Mouse (Mus musculus) forebrain, embryonic 12.5 days (tissue): Measurements from ENCODE around the gene Nek3. TPM values are rescaled to one million over a fixed set of nuclear protein-coding genes. Genes with fewer than 3 reads are reported as not detected.
A peak's percentile ranks its signal among the peaks of the same experiment; 100 is the strongest.
"Not testable (repeated sequence)": the region's sequence is repeated elsewhere in the genome, so short reads cannot be mapped to it uniquely, and the experiment has no call there.

Experiments used
- ATAC-seq: fragments of 200-750 bp; cut with Nextera tagmentation; 2 replicates; pipeline ENCODE4 v1.8.0; 2017; ENCODE audit warnings: moderate TSS enrichment; ENCODE audit not compliant: low FRiP score
- H3K27ac ChIP-seq: fragments of 300-500 bp; sonication (generic); 2 replicates; pipeline ENCODE4 v1.5.1; 2016; ENCODE audit warnings: mild to moderate bottlenecking
- H3K27me3 ChIP-seq: fragments of 300-500 bp; sonication (generic); 2 replicates; pipeline ENCODE4 v1.6.1; 2016; ENCODE audit warnings: mild to moderate bottlenecking
- H3K36me3 ChIP-seq: fragments of 300-500 bp; sonication (generic); replicated peaks from 2 replicates; pipeline ENCODE4 v1.6.1; 2016; ENCODE audit warnings: mild to moderate bottlenecking
- H3K4me1 ChIP-seq: fragments of 300-500 bp; sonication (generic); 2 replicates; pipeline ENCODE4 v1.6.1; 2016
- H3K4me2 ChIP-seq: fragments of 300-500 bp; sonication (generic); 2 replicates; pipeline ENCODE4 v1.6.1; 2016; ENCODE audit warnings: mild to moderate bottlenecking, moderate library complexity
- H3K4me3 ChIP-seq: fragments of 300-500 bp; sonication (generic); replicated peaks from 2 replicates; pipeline ENCODE4 v1.5.1; 2016; ENCODE audit warnings: mild to moderate bottlenecking
- H3K9ac ChIP-seq: fragments of 300-500 bp; sonication (generic); 2 replicates; pipeline ENCODE4 v1.6.1; 2016; ENCODE audit warnings: mild to moderate bottlenecking
- H3K9me3 ChIP-seq: fragments of 300-500 bp; sonication (generic); 2 replicates; pipeline ENCODE4 v1.6.1; 2016
- WGBS: fragments of 180-500 bp; shearing (Covaris S2); methylation state at CpG from one replicate; pipeline ENCODE4 v1.1.7; 2016; 5-methylcytosine and 5-hydroxymethylcytosine counted together
- polyA plus RNA-seq: library from polyadenylated mRNA; unstranded; fragments of >200 nt; fragmentation: Nextera tagmentation; extraction: Ambion mirVana; gene quantifications from 2 replicates; pipeline ENCODE4 v1.2.1, GENCODE M21; 2016

Gene Nek3
- polyA plus RNA-seq, 1 experiment from 2014 or later, result 6.9 TPM

DNA sequence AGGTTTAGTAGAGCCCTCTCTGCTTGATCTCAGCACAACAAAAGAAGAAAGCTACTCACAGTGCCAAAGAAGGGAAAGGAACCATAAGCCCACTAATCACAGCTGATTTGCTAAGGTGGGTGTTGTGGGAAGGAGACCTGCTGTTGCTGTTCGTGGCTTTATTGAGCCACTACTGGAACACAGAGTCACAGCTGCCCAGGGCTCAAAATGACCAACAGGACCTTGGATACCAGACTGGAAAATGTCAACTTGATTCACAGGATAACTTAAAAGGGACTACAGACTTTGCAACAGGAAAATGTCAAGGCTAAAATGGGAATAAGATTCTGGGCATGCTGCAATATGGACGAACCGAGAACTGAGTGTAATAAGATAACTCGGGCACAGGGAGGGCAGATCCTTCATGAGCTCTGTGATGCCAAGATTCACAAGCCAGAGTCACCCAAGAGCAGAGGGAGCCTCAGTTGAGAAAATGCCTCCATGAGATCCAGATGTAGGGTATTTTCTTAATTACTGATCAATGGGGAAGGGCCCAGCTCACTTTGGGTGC is 24.3 kb downstream of the Nek3 start:
- Histone ChIP-seq H3K4me2 (no peak overlapping the region), H3K4me3 (no peak overlapping the region), H3K4me1 (no peaks in the 10 kb centered on the region), H3K36me3 (0 out of 2 replicates have a peak, but pooled peaks cover 6% of the 10 kb centered on the region), H3K27me3 (no peaks in the 10 kb centered on the region), H3K9me3 (no peaks in the 10 kb centered on the region), H3K9ac (no peak overlapping the region), H3K27ac (no peak overlapping the region)
- ATAC-seq, result no peak
- WGBS, result 88% methylated on average over 4 of the region's 4 CpGs

DNA sequence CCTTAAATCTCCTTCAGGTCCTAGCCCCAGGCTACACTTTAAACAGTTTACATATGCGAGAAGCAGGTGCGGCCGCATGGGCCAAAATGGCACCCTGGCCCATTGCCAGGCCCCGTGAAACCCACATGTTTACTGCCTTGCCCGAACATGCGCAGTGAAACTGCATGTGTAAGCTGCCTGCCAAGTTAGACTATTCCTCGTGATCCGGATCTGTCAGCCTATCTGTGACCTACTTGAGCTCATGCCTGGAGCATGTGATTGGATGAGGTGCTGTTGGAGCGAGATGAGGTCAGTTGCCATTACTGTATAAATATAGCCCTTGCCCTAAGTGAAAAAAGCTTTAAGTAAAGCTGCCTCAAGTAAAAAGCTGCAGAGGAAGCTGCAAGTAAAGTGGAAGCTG is 29.8 kb downstream of the Nek3 start:
- H3K4me2 ChIP-seq, H3K9ac ChIP-seq, H3K27ac ChIP-seq, ATAC-seq, H3K4me3 ChIP-seq, H3K4me1 ChIP-seq, H3K27me3 ChIP-seq, H3K36me3 ChIP-seq, H3K9me3 ChIP-seq: not testable (repeated sequence)
- WGBS, result 93% methylated on average over 9 of the region's 9 CpGs

DNA sequence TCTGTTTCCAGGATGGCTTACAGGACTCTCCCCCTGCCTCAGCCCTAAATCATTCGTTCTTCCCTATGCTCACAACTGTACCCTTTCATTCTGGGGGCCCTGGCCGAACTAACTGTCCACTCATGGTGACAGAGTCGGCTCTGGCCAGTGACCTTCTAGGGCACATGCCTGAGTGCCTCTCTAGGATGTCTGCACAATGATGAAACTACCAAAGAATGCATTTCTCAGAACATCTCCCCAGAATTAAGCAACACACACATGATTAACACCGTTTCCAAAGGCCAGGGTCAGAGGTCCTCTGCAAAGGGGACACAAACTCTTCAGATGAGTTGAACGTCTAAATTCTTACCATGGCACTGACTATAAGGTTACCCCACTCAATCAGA is 31.5 kb downstream of the Nek3 start:
- H3K4me2 ChIP-seq, result no peak overlapping the region
- no peak for ATAC-seq
- no peaks in the 10 kb centered on the region for H3K27me3 ChIP-seq
- H3K4me3 ChIP-seq, result no peak overlapping the region
- 81% methylated on average over 5 of the region's 5 CpGs for WGBS
- H3K4me1 ChIP-seq, result no peaks in the 10 kb centered on the region
- no peak overlapping the region for H3K9ac ChIP-seq
- H3K27ac ChIP-seq, result no peak overlapping the region
- peaks cover 10% of the 10 kb centered on the region for H3K36me3 ChIP-seq
- no peaks in the 10 kb centered on the region for H3K9me3 ChIP-seq

DNA sequence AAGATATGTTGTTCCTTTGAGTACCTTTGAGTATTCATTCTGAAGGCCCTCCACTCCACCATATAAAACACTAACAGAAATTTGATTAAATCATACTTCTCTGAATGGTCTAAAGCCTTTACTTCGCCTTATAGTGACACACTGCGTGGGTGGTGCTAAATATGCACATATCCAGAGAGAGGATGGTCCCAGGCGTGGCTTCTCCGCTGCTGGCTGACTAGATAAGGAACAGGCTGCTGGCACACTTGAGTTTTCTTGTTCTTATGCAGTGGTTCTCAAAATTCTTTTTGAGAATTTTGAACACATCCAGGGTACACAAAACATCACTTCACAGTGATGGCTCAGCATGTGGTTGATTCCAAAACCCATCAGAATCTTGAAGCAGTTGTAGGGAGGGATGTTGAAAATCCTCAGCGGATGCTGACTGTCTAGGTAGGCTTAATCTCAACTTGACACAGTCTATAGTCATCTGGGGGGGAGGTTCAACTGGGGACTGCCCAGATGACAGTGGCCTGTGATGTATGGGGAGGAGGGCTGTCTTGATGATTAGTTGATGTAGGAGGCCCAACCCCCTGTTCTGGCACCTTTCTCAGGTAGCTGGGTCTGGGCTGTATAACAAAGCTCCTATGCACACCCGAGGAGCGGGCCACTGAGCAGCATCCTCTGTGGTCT is 32.0 kb downstream of the Nek3 start:
- H3K36me3 ChIP-seq, result peaks cover 13% of the 10 kb centered on the region
- H3K4me3 ChIP-seq, result no peak overlapping the region
- H3K27ac ChIP-seq, result no peak overlapping the region
- H3K27me3 ChIP-seq, result no peaks in the 10 kb centered on the region
- H3K4me2 ChIP-seq, result no peak overlapping the region
- WGBS, result 96% methylated on average over 7 of the region's 7 CpGs
- ATAC-seq, result no peak
- no peak overlapping the region for H3K9ac ChIP-seq
- H3K4me1 ChIP-seq, result no peaks in the 10 kb centered on the region
- H3K9me3 ChIP-seq, result no peaks in the 10 kb centered on the region

DNA sequence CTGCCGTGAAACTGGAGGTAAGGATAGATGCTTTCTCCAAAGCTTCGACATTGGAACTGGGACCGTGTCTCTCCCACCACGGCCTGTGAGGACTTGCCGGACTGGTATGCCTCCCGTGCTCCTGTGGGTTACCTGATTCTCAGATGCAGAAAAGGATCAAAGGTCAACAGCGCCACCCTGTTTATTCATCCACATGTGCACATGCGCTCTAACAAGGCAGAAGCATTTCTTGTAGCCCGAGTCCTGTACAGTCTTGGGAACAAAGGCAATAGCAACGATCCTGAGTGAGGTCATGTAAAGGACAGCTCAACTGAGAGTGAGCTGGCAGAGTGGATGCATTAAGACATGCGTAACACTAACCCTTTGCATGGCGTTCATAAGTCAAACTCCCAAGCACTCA is 34.2 kb downstream of the Nek3 start:
- Histone ChIP-seq H3K4me3 (no peak overlapping the region), H3K4me1 (no peaks in the 10 kb centered on the region), H3K4me2 (no peak overlapping the region), H3K27ac (no peak overlapping the region), H3K36me3 (peaks cover 32% of the 10 kb centered on the region), H3K27me3 (no peaks in the 10 kb centered on the region), H3K9me3 (no peaks in the 10 kb centered on the region), H3K9ac (no peak overlapping the region)
- no peak for ATAC-seq
- 90% methylated on average over 12 of the region's 12 CpGs for WGBS

DNA sequence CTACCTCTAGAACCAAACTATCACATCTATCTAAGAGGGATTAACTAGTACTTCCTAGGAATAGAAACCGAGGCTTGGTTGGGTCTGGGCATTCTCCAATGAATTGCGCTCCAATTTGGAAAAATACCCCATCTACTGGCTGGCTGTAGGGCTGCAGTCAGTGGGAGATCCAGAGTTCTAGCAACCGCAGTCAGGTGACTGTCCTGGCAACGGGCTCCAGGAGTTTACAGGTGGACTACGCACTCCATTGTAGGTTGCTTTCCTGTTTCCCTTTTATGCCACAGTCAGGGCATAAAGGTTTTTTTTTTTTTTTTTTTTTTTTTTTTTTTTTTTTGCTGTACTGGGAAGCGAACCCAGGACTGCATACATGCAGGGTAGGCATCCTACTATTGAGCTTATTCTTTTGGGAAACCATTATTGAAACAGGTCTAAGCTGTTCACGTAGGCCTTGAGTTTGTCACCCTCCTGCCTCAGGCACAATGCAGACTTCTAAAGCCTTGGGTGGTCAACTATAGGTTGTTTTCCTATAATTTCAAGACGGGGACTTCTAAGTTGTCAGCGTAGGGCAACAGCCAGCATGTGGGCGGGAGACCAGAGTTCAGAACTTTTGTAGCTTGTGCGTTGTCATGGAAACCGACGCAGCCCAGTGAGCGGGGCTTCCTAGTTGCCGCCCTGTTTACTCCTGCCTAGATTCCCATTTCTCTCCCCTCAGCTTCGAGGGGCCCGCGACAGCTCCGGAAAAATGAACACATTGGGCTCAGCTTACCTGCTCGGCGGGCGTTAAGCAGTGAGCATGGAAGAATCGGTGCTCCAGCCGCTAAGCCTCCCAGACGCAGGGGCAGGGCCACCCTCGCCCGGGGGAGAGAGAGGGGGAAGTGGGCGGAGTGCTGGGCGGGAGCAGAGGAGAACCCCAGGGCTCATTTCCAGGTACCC is 41.7 kb downstream of the Nek3 start, which contains the start of gene Nek5:
TSS of gene Nek5 (minus strand) at position 834 of the 933 bp plus-strand sequence.
- Histone ChIP-seq H3K27ac (no peak within 1 kb of the TSS), H3K27me3 (peaks cover 4% of the 10 kb centered on the region; the same call in 1 of the 2 replicates), H3K4me1 (peaks cover 6% of the 10 kb centered on the region), H3K4me3 (peak within 1 kb of the TSS; percentile 43), H3K9ac (0 out of 2 replicates have a peak within 1 kb of the TSS, but pooled peaks have one; percentile 29), H3K36me3 (peaks cover 24% of the 10 kb centered on the region), H3K9me3 (no peaks in the 10 kb centered on the region), H3K4me2 (peak within 1 kb of the TSS; percentile 80)
- ATAC-seq, result peak; percentile 81
- WGBS, result 1% methylated on average over 29 of the region's 29 CpGs

DNA sequence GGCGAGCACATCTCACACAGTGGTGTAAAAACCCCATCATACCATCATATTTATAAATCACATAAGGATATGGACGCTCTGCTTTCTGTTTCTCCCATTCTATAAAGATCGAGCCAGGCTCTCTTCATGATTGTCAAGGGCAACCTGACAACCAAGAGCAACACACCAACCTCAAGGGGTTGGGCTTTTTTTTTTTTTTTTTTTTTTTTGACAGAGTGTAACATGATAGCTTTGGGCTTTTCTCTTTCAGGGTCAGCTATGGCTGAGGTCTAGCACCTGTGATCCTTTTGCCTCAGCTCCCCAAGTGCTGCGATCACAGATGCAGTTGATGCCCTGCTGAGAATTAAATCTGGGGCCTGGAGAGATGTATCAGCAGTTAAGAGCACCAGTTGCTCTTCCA is 59.2 kb downstream of the Nek3 start:
- Histone ChIP-seq H3K27ac (no peak overlapping the region), H3K27me3 (no peaks in the 10 kb centered on the region), H3K36me3 (no peaks in the 10 kb centered on the region), H3K9me3 (no peaks in the 10 kb centered on the region), H3K4me3 (no peak overlapping the region), H3K4me1 (no peaks in the 10 kb centered on the region), H3K9ac (no peak overlapping the region), H3K4me2 (no peak overlapping the region)
- no peak for ATAC-seq
- 80% methylated on average over 4 of the region's 4 CpGs for WGBS

DNA sequence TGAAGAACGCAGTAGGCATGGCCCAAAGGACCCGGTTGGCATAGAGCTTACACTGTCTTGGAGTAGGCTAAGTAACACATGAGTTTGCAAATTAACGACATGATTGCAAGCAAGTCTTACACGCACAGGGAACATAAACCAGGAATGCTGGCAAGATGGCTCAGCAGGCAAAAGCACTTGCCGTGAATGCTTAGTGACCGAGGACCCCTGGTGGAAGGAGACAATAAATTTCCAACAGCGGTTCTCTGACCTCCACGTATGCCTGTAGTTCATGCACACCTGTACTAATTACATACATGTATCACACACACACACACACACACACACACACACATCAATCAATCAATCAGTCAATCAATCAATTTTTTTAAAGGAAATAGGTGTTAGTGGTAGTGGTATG is 74.7 kb downstream of the Nek3 start:
- no peak overlapping the region for H3K9ac ChIP-seq
- no peaks in the 10 kb centered on the region for H3K9me3 ChIP-seq
- H3K27ac ChIP-seq, result no peak overlapping the region
- ATAC-seq, result no peak
- H3K27me3 ChIP-seq, result no peaks in the 10 kb centered on the region
- no peaks in the 10 kb centered on the region for H3K36me3 ChIP-seq
- no peak overlapping the region for H3K4me2 ChIP-seq
- 52% methylated on average over 8 of the region's 8 CpGs for WGBS
- H3K4me1 ChIP-seq, result no peaks in the 10 kb centered on the region
- no peak overlapping the region for H3K4me3 ChIP-seq

DNA sequence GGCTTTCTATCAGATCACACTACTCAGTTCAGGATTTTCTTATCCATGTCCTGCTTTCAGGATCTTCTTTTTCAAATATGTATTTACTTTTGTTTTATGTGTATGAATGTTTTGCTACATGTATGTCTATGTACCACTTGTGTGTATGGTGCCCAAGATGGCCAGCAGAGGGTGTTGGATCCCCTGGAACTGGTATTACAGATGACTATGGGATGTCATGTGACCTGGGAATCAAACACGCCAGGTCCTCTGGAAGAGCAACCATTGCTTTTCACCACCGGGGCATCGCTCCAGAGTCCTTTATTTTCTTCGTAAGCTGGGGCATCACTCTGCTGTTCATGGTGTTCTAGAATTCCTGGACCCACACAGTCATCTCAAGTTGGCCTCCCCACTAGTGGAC is 77.0 kb downstream of the Nek3 start:
- no peak overlapping the region for H3K9ac ChIP-seq
- no peaks in the 10 kb centered on the region for H3K9me3 ChIP-seq
- 93% methylated on average over 4 of the region's 4 CpGs for WGBS
- H3K4me3 ChIP-seq, result no peak overlapping the region
- no peaks in the 10 kb centered on the region for H3K36me3 ChIP-seq
- no peak overlapping the region for H3K27ac ChIP-seq
- no peak overlapping the region for H3K4me2 ChIP-seq
- H3K27me3 ChIP-seq, result no peaks in the 10 kb centered on the region
- H3K4me1 ChIP-seq, result no peaks in the 10 kb centered on the region
- no peak for ATAC-seq

DNA sequence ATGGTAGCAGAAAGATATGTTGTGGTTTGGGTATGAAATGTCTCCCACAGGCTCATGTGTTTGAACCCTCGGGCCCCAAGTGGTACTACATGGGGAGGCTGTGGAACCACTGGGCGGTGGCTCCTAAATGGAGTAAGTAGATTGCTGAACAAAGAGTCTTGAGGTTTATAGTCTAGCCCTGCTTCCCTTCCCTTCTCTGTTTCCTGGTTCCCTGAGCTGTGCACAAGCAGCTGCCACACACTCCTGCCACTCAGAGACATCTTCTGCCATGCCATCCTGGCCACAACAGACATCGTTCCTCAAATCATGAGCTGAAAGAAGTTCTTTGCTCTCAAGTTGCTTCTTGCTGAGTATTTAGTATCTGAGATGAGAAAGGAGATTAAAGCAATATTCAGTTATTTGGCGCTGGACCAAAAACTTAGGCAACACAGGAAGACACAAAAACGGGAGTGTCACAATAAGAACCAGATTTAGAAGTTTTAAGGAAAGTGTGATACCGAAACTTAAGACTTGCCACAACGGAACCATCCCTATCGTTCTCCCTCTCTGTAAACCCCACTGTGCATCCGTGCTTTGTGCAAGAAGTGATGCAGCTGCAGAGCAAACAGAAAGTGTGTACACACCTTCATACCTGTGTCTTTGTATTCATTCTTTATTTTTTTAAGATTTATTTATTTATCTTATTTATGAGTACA is 86.8 kb downstream of the Nek3 start:
- 88% methylated on average over 9 of the region's 9 CpGs for WGBS

More for the DNA sequence above, 86.8 kb downstream of the Nek3 start:
- Histone ChIP-seq H3K4me3 (no peak overlapping the region), H3K9me3 (no peaks in the 10 kb centered on the region), H3K4me1 (no peaks in the 10 kb centered on the region), H3K27ac (no peak overlapping the region), H3K27me3 (no peaks in the 10 kb centered on the region), H3K4me2 (no peak overlapping the region), H3K9ac (no peak overlapping the region), H3K36me3 (no peaks in the 10 kb centered on the region)
- no peak for ATAC-seq
